Mouse (Mus musculus): ENCODE data around the gene Elmo1. TPM values are rescaled to one million over a fixed set of nuclear protein-coding genes. Genes with fewer than 3 reads are reported as not detected.

Gene Elmo1
- polyA plus RNA-seq, 1 experiment from 2014 or later = 14.9 TPM

DNA sequence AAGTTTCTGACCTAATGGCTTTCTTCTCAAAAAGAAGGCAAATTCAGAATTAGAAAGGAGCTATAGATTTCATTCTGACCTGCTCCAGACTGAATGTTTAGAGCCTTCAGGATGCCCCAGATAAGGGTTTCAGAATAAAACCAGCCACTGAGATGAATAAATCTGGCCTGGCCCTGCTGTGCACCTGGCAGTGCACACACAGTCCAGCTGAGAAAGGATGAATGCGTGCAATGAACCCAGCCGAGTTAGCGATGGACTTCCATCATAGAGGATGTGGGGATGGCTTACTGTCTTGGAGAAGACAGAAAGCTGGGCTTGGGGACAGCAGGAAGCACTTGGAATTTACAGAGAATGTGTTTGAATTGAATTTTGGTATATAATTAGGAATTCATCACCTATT, 413.0 kb downstream of the Elmo1 start:
- no peak for ATAC-seq
- no peaks in the 10 kb centered on the region for H3K27me3 ChIP-seq (replicated peaks)
- H3K9ac ChIP-seq = no peak overlapping the region
- H3K36me3 ChIP-seq = no peaks in the 10 kb centered on the region
- H3K9me3 ChIP-seq = no peaks in the 10 kb centered on the region
- no peak overlapping the region for H3K4me3 ChIP-seq (replicated peaks)
- WGBS = 95% methylated on average over 3 of the region's 3 CpGs
- H3K4me2 ChIP-seq (replicated peaks) = no peak overlapping the region
- H3K4me1 ChIP-seq (replicated peaks) = no peaks in the 10 kb centered on the region
- no peak overlapping the region for H3K27ac ChIP-seq

DNA sequence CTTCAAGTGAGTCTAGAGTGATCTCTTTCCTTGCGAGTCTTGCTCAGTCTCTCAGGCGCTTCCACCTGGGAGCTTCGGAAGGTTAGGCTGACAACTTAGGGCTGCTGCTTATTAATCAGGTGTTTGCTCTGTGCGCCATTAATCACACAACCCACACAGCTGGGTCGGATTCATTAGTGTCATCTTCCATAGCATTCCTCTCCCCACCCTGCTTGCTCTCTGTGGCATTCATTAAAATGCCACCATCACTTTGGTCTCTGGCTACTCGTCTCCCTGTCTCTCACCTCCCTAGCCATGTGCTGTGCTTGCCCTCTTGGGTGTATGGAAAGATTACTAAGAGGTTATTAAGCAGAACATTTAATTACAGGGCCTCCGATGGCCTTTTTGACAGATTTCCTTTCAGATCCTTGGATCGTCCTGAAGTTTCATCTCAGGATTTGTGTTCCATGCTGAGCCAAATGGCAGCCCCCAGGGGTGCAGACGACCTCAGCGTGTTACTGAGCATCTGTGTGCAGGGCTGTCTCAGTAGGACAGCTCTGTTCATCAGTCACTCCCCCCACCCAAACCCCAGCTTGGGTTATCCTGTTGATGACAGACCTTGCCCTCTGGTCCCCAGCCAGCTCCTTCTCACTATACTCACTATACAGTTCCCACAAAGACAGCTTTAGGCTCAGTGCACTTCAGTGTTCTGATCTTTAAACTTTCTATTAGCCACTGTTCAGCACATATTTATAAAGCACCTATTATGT, 417.2 kb downstream of the Elmo1 start:
- Histone ChIP-seq H3K4me1 (replicated peaks) (no peaks in the 10 kb centered on the region), H3K27me3 (replicated peaks) (no peaks in the 10 kb centered on the region), H3K9ac (no peak overlapping the region), H3K9me3 (no peaks in the 10 kb centered on the region), H3K4me3 (replicated peaks) (no peak overlapping the region), H3K36me3 (no peaks in the 10 kb centered on the region), H3K4me2 (replicated peaks) (no peak overlapping the region), H3K27ac (no peak overlapping the region)
- no peak for ATAC-seq
- WGBS = 64% methylated on average over 10 of the region's 10 CpGs

DNA sequence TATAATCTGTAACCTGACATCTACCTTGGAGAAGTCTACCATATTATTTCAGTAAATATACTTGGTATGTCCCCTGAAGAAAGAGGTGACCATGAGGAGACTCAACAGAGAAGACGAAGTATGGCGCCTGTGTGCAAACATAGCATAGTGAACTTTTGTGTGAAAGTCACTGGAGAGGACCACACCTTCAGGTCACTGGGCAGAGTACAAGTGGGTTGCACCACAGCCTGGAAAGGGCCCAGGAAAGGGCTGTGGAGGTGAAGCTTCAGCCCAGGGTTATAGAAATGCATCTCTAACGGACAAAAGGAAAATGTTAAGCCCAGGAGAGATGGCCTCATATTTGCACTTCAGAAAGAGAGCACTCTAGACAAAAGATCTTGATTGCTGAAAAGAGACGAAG, 420.6 kb downstream of the Elmo1 start:
- Histone ChIP-seq H3K36me3 (no peaks in the 10 kb centered on the region), H3K27me3 (replicated peaks) (no peaks in the 10 kb centered on the region), H3K4me2 (replicated peaks) (no peak overlapping the region), H3K9me3 (no peaks in the 10 kb centered on the region), H3K4me3 (replicated peaks) (no peak overlapping the region), H3K27ac (no peak overlapping the region), H3K9ac (no peak overlapping the region), H3K4me1 (replicated peaks) (no peaks in the 10 kb centered on the region)
- WGBS = 91% methylated on average over 4 of the region's 4 CpGs
- no peak for ATAC-seq

DNA sequence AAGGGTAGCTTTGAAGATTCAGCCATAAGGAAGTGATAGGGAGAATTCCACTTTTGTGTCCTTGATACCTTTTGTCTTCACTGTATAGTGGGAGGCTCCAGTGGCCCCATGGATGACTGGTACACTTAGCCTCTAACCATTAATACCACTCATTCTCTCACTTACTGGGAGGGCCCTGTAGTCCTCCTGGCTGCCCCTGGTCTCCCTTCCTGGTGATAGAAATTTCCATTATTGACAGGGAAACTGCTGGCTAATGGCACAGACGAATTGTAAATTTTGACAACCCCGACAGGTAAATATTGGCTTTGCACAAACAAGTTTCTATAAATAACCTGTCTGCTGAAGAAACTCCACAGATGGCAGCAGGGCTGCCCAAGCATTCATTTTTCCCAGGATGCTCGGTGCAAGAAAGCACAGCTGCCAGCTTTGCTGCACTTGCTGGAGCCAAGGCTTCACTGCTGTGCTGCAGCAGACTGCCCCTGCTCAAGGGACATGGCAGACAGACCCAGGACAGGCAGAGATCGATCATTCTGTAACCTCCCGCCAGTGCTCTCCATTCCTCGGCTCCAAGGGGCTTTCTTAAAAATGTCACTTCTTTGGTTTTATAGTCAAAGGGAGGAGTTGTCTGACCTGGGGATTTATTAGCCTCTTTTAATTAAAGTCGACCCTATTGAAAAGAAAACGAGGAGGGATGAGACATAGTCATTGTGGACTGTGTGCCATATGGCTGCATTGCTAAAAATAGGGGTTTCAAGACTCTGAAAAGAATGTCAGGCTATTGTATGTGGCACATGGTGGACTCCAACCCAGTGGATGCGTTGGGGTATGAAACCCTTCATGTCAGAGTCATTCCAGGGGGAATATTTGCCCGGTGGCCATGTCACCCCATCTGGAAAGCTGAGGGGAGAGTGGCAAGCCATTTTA, 422.2 kb downstream of the Elmo1 start:
- ATAC-seq = peak; percentile 82
- Histone ChIP-seq H3K4me3 (replicated peaks) (no peak overlapping the region), H3K9ac (no peak overlapping the region), H3K36me3 (no peaks in the 10 kb centered on the region), H3K27me3 (replicated peaks) (no peaks in the 10 kb centered on the region), H3K9me3 (no peaks in the 10 kb centered on the region), H3K4me1 (replicated peaks) (no peaks in the 10 kb centered on the region), H3K4me2 (replicated peaks) (no peak overlapping the region), H3K27ac (no peak overlapping the region)
- WGBS = 44% methylated on average over 10 of the region's 10 CpGs

DNA sequence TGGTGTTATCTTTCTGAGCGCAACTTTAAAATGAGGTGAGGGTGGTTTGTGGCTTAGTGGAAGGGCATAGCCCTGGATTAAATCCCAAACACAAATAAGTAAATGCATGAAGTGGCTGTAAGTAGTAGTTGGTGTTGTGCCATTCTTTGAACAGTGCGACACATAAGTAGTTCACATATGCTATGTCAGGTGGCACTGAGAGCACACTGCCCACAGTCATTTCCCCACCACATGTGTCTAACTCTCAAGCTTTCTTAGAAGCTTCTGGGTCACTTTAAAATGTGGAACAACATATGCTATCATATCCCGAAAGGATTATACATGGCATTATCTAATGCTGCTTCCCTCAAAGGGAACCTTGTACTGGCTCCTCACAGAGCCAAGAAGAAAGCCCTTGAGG, 424.3 kb downstream of the Elmo1 start:
- Histone ChIP-seq H3K9me3 (no peaks in the 10 kb centered on the region), H3K27ac (no peak overlapping the region), H3K4me1 (replicated peaks) (no peaks in the 10 kb centered on the region), H3K9ac (no peak overlapping the region), H3K4me3 (replicated peaks) (no peak overlapping the region), H3K36me3 (no peaks in the 10 kb centered on the region), H3K27me3 (replicated peaks) (no peaks in the 10 kb centered on the region), H3K4me2 (replicated peaks) (no peak overlapping the region)
- 93% methylated on average over 3 of the region's 3 CpGs for WGBS
- ATAC-seq = no peak

DNA sequence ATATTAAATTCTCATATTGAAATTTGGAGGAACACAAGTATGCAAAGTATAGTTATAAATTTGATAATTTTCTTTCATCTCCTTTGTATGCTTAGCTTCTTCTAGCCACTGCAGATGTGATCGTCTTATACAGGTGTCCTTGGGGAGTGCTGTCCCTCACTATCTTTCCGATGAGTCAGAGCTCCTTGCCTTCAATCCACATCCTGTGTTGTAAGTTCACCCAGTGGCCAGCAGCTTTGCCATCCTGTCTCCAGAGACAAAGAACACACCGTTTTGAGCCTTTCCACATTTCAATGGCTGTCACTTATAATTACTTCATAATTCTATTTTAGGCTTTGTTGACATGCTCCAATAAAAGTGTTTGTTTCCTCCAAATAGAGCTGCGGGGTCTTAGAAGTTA, 425.7 kb downstream of the Elmo1 start:
- Histone ChIP-seq H3K4me2 (replicated peaks) (no peak overlapping the region), H3K36me3 (no peaks in the 10 kb centered on the region), H3K4me1 (replicated peaks) (no peaks in the 10 kb centered on the region), H3K27ac (no peak overlapping the region), H3K9me3 (no peaks in the 10 kb centered on the region), H3K9ac (no peak overlapping the region), H3K27me3 (replicated peaks) (no peaks in the 10 kb centered on the region), H3K4me3 (replicated peaks) (no peak overlapping the region)
- ATAC-seq = no peak
- 73% methylated on average over 4 of the region's 4 CpGs for WGBS

DNA sequence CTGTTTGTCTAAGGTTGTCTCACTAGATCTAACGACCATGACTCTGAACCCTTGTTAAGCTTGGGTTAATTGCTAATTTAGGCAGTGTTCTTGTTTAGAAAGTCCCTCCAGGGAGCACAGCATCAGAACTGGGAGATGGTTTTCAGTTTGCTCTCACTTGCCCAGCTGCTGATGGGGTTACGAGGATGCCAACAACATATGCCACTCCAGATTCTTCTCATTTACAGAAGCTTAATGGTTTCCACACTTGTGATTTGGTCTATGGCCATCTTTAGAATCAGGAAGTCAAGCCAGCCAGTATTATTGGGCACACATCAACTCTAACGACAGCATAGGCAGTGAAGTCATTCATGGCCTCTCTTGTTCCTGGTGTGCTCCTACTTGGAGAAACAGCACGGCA, 427.3 kb downstream of the Elmo1 start:
- 81% methylated on average over 4 of the region's 4 CpGs for WGBS
- no peak overlapping the region for H3K4me2 ChIP-seq (replicated peaks)
- H3K27ac ChIP-seq = no peak overlapping the region
- H3K36me3 ChIP-seq = no peaks in the 10 kb centered on the region
- no peak for ATAC-seq
- H3K27me3 ChIP-seq (replicated peaks) = no peaks in the 10 kb centered on the region
- no peaks in the 10 kb centered on the region for H3K9me3 ChIP-seq
- H3K9ac ChIP-seq = no peak overlapping the region
- H3K4me1 ChIP-seq (replicated peaks) = no peaks in the 10 kb centered on the region
- no peak overlapping the region for H3K4me3 ChIP-seq (replicated peaks)

DNA sequence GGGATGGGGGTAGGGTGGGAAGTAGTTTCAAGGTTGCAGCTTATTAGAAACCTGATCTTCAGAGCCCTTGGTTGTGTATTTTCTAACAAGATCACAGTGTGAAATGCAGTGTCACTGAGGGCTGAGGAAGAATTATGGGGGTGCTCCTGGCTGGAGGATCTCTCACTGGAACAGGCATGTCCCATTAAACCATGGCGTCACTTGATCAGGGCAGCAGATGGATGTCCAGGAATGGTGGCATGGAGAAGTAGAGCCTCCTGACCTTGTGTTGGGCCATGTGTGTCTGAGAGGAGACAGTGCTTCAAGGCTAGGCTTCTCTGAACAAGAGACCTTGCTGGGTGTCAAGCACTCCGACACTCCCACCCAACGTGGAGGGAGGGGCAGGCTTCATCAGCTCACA, 431.1 kb downstream of the Elmo1 start:
- 76% methylated on average over 3 of the region's 3 CpGs for WGBS
- no peaks in the 10 kb centered on the region for H3K36me3 ChIP-seq
- ATAC-seq = no peak

DNA sequence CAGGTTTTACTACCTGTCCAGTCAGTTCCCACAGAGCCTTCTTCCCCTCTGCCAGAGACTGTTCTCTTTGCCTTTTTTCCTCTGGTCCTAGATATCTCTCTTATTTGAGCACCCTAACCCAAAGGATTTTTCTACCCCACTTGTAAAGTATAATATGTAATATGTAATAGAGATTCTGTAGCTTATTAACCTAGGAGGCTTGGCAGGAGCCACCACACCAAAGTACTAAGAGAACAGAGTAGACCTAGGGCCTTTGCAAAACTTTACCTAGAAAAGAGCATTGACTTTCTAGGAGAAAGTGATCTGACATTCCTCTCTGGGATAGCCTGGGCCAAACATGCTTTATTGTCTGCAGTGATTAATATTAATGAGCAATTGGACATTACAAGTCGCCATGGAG, 433.3 kb downstream of the Elmo1 start:
- no peak for ATAC-seq

More for the DNA sequence above, 431.1 kb downstream of the Elmo1 start:
- no peak overlapping the region for H3K27ac ChIP-seq
- H3K9ac ChIP-seq = no peak overlapping the region
- H3K27me3 ChIP-seq (replicated peaks) = no peaks in the 10 kb centered on the region
- no peaks in the 10 kb centered on the region for H3K9me3 ChIP-seq
- H3K4me1 ChIP-seq (replicated peaks) = no peaks in the 10 kb centered on the region
- no peak overlapping the region for H3K4me3 ChIP-seq (replicated peaks)
- no peak overlapping the region for H3K4me2 ChIP-seq (replicated peaks)

DNA sequence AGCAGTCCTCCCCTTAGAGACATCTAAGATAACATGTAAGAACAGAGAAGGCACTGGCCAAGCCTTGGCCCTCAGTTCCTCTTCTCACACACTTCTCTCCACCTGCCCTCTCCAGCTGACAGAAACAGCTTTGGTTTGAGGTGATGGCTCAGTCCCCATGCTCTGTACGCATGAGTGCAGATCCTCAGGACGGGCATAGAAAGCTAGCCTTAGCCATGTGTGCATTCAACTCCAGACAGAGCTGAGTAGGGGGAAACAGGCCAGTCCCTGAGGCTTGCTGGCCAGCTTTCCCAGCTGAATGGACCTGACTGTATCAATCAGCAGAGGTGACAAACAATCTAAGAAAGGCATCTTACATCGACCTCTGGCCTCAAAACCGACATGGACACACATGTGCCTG, 435.4 kb downstream of the Elmo1 start:
- no peaks in the 10 kb centered on the region for H3K4me1 ChIP-seq (replicated peaks)
- 78% methylated on average over 4 of the region's 4 CpGs for WGBS
- no peaks in the 10 kb centered on the region for H3K27me3 ChIP-seq (replicated peaks)
- no peaks in the 10 kb centered on the region for H3K36me3 ChIP-seq
- no peak overlapping the region for H3K27ac ChIP-seq
- no peak for ATAC-seq
- no peak overlapping the region for H3K9ac ChIP-seq
- H3K9me3 ChIP-seq = no peaks in the 10 kb centered on the region
- no peak overlapping the region for H3K4me3 ChIP-seq (replicated peaks)
- no peak overlapping the region for H3K4me2 ChIP-seq (replicated peaks)

More for the DNA sequence above, 433.3 kb downstream of the Elmo1 start:
- Histone ChIP-seq H3K4me3 (replicated peaks) (no peak overlapping the region), H3K4me2 (replicated peaks) (no peak overlapping the region), H3K27me3 (replicated peaks) (no peaks in the 10 kb centered on the region), H3K36me3 (no peaks in the 10 kb centered on the region), H3K9ac (no peak overlapping the region), H3K27ac (no peak overlapping the region), H3K9me3 (no peaks in the 10 kb centered on the region), H3K4me1 (replicated peaks) (no peaks in the 10 kb centered on the region)
- WGBS = 82% methylated on average over 1 of the region's 1 CpGs

DNA sequence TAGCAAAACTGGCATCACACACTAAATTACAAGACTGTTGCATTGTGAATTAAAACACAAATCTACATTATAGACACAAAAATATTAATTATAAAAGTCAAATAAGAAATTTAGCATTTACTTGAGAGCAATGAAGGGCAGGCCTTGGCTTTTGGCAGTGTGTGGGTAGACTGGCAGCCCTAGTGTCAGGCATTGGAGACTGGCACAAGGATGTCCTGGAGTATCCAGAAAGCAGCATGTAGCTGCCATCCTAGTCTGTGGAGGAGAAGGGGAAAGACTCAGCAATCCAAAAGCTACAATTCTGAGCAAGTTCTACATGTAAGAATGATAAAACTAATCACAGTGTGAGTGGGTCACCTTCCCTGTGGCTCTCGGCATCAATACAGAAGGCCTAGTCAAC, 446.7 kb downstream of the Elmo1 start:
- no peak overlapping the region for H3K27ac ChIP-seq
- WGBS = 84% methylated on average over 1 of the region's 1 CpGs
- no peaks in the 10 kb centered on the region for H3K9me3 ChIP-seq
- H3K4me2 ChIP-seq (replicated peaks) = no peak overlapping the region
- H3K27me3 ChIP-seq (replicated peaks) = no peaks in the 10 kb centered on the region
- no peaks in the 10 kb centered on the region for H3K4me1 ChIP-seq (replicated peaks)
- H3K9ac ChIP-seq = no peak overlapping the region
- no peak for ATAC-seq
- no peaks in the 10 kb centered on the region for H3K36me3 ChIP-seq
- no peak overlapping the region for H3K4me3 ChIP-seq (replicated peaks)

DNA sequence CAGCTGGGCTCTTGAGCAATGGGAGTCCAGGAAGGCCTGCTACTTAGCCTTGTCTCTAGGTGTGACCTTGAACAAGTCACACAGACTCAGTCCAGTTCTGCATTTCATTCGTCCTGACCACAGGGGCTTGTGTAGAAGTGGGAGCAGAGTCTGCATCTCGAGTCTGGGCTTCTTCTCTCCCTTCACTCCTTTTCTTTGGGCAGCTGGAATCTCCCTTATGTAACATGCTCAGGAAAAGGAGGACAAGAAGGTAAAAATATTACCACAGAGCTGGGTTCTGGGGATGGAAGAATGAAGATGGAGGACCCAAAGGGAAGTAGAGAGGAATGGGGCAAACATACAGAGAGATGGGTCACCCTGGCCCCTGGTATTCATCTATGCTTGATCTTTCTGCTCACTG, 447.1 kb downstream of the Elmo1 start:
- Histone ChIP-seq H3K27ac (no peak overlapping the region), H3K4me3 (replicated peaks) (no peak overlapping the region), H3K9me3 (no peaks in the 10 kb centered on the region), H3K9ac (no peak overlapping the region), H3K4me2 (replicated peaks) (no peak overlapping the region), H3K36me3 (no peaks in the 10 kb centered on the region), H3K27me3 (replicated peaks) (no peaks in the 10 kb centered on the region), H3K4me1 (replicated peaks) (no peaks in the 10 kb centered on the region)
- ATAC-seq = no peak
- WGBS = 88% methylated on average over 2 of the region's 2 CpGs

Measured in intestine, embryonic 15.5 days (tissue).